Mouse (Mus musculus) kidney, adult 8-10 months (tissue): ENCODE measurements around the gene Kcnab3.

ENCODE experiments used
- DNase-seq, 2 experiments: peaks; one replicate each; pipeline ENCODE4 v3.0.0; 2022

Gene Kcnab3

GRCm38 (mm10) chr11:69332713-69333253 is 6.7 kb downstream of the Kcnab3 start:
- DNase-seq, result no peak

GRCm38 (mm10) chr11:69333922-69334321 is 7.9 kb downstream of the Kcnab3 start:
- DNase-seq, result no peak

- DNase-seq, result no peak
These were observed 8.7 kb downstream of the Kcnab3 start for GRCm38 (mm10) chr11:69334796-69335195.

GRCm38 (mm10) chr11:69340161-69341131 is 14.4 kb downstream of the Kcnab3 start, which contains the start of gene Rnf227:
Rnf227 (plus strand) TSS chr11:69340461.
- DNase-seq, result peak in 1 of 2 experiments; percentile 49

GRCm38 (mm10) chr11:69346441-69346840 is 20.4 kb downstream of the Kcnab3 start:
- DNase-seq, result no peak

- DNase-seq, result no peak
These were observed 30.5 kb downstream of the Kcnab3 start for GRCm38 (mm10) chr11:69356544-69356943.

- DNase-seq, result no peak
These were observed 31.6 kb downstream of the Kcnab3 start for GRCm38 (mm10) chr11:69357690-69358089.

GRCm38 (mm10) chr11:69362021-69362420 is 36.0 kb downstream of the Kcnab3 start:
- no peak for DNase-seq

- DNase-seq, result no peak
These were observed 36.4 kb downstream of the Kcnab3 start for GRCm38 (mm10) chr11:69362479-69362878.

- peak; percentile 69 to 85 for DNase-seq
These were observed 38.3 kb downstream of the Kcnab3 start for GRCm38 (mm10) chr11:69364376-69364775.

- DNase-seq, result peak; percentile 98 to 99
These were observed 38.9 kb downstream of the Kcnab3 start for GRCm38 (mm10) chr11:69364910-69365309.

GRCm38 (mm10) chr11:69365722-69366121 is 39.7 kb downstream of the Kcnab3 start:
- DNase-seq, result no peak

GRCm38 (mm10) chr11:69366157-69366854 is 40.2 kb downstream of the Kcnab3 start:
- peak; percentile 97 for DNase-seq

- peak in 1 of 2 experiments; percentile 51 for DNase-seq
These were observed 41.0 kb downstream of the Kcnab3 start for GRCm38 (mm10) chr11:69366855-69367615.

- DNase-seq, result peak in 1 of 2 experiments; percentile 44
These were observed 41.7 kb downstream of the Kcnab3 start for GRCm38 (mm10) chr11:69367616-69368355.

GRCm38 (mm10) chr11:69368356-69369214 is 42.5 kb downstream of the Kcnab3 start:
- peak in 1 of 2 experiments; percentile 38 for DNase-seq

- no peak for DNase-seq
These were observed 43.3 kb downstream of the Kcnab3 start, which contains the start of gene Chd3 for GRCm38 (mm10) chr11:69369215-69369989. Chd3 (minus strand) TSS chr11:69369406.

- no peak for DNase-seq
These were observed 44.1 kb downstream of the Kcnab3 start for GRCm38 (mm10) chr11:69369990-69370816.

- DNase-seq, result no peak
These were observed 44.8 kb downstream of the Kcnab3 start for GRCm38 (mm10) chr11:69370817-69371215.
